Comparison of ENCODE assay signal across 19 mouse cellular contexts in the genomic region with DNA sequence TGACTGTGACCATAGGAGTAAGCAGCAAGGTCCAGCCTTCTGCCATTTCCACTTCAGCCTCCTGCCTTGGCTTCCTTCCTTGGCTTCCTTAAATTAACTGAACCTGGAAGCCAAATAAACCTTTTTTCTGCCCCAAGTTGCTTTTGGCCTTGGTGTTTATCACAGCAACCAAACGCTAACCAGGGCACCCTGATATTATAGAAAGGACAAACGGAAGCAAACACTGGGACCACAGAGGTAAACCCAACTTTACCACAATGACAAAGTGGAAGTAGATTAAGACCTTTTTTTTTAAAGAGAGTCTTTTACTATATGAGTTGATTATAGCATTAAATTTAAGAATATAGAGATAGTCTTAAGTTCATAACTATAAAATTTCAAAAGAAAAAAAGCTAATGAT. TPM values are rescaled to one million over a fixed set of nuclear protein-coding genes. Genes with fewer than 3 reads are reported as not detected.
A peak's percentile ranks its signal among the peaks of the same experiment; 100 is the strongest.
DNase-seq lines count a peak whose midpoint lies in the region; ATAC-seq lines count a peak whose summit lies in the region.
"Had no signal": no experiment of that assay in that cellular context is flagged by ENCODE, and none has a peak within 500 bp of the region (broad histone marks: within the 10 kb centered on the region; RNA-seq: fewer than 3 reads in every experiment).

No protein-coding gene starts in this region.

- DNase-seq in 416B (ENCODE audit: low read depth) (peak; percentile 68), MEL-GATA-1-ER (ENCODE audit: extremely low read depth, low read depth) (peak; percentile 3)
- DNase-seq in spleen, adult 18-20 months = no peak
- no peak for DNase-seq in gastrocnemius, postnatal 4 days (ENCODE audit: low spot score in 2 of 2)
- DNase-seq: adrenal gland, adult 2 months; adrenal gland, postnatal 10 days; adrenal gland, postnatal 25 days; cerebellum, adult 11 months; cerebellum, adult 18-20 months; cerebellum, adult 8-10 months; cerebellum, adult 9-11 months; cerebellum, postnatal 14 days; cerebellum, postnatal 36 days; forebrain, postnatal 0 days had no signal

- ATAC-seq in megakaryocyte progenitor cell, adult 5-6 weeks (replicated peaks; ENCODE audit: poor library complexity) = peak; percentile 66
- ATAC-seq: forebrain, embryonic 13.5 days; forebrain, embryonic 15.5 days; forebrain, postnatal 0 days had no signal

RNA-seq across cellular contexts. Expression of a gene that starts 4.2 kb away (rescaled TPM):
- not detected in 2 replicates for total RNA-seq in megakaryocyte progenitor cell, adult 5-6 weeks (2015)
- not detected in 2 replicates for total RNA-seq in megakaryocyte progenitor cell, adult 5-6 weeks (2017)
- total RNA-seq in gastrocnemius, postnatal 4 days (2021) = not detected
- total RNA-seq: adrenal gland, adult 2 months; adrenal gland, postnatal 10 days; adrenal gland, postnatal 25 days; adrenal gland, postnatal 4 days; ES-E14; forebrain, postnatal 0 days had no signal

RNA-seq across cellular contexts. Expression of a gene that starts 8.4 kb away (rescaled TPM):
- 0.67 and 0.98 TPM in 2 replicates for total RNA-seq in megakaryocyte progenitor cell, adult 5-6 weeks (2015)
- 0.29 and 0.30 TPM in 2 replicates for total RNA-seq in megakaryocyte progenitor cell, adult 5-6 weeks (2017)
- total RNA-seq in gastrocnemius, postnatal 4 days (2021) = 1 to 10 TPM; 2.7 to 3.4 TPM

RNA-seq across cellular contexts. Expression of a gene that starts 11.5 kb away (rescaled TPM):
- not detected in 2 replicates for total RNA-seq in megakaryocyte progenitor cell, adult 5-6 weeks (2015)
- not detected in 2 replicates for total RNA-seq in megakaryocyte progenitor cell, adult 5-6 weeks (2017)
- total RNA-seq in gastrocnemius, postnatal 4 days (2021) = not detected
- total RNA-seq: adrenal gland, adult 2 months; adrenal gland, postnatal 10 days; adrenal gland, postnatal 25 days; adrenal gland, postnatal 4 days; ES-E14; forebrain, postnatal 0 days had no signal

RNA-seq across cellular contexts. Expression of a gene that starts 36.2 kb away (rescaled TPM):
- 0.07 and 0.20 TPM in 2 replicates for total RNA-seq in megakaryocyte progenitor cell, adult 5-6 weeks (2015)
- total RNA-seq in megakaryocyte progenitor cell, adult 5-6 weeks (2017) = not detected in 2 replicates
- total RNA-seq in gastrocnemius, postnatal 4 days (2021) = not detected
- total RNA-seq: adrenal gland, postnatal 10 days; adrenal gland, postnatal 25 days; ES-E14; forebrain, postnatal 0 days had no signal

RNA-seq across cellular contexts. Expression of a gene that starts 41.5 kb away (rescaled TPM):
- total RNA-seq in megakaryocyte progenitor cell, adult 5-6 weeks (2015) = not detected in 2 replicates
- not detected in 2 replicates for total RNA-seq in megakaryocyte progenitor cell, adult 5-6 weeks (2017)
- not detected for total RNA-seq in gastrocnemius, postnatal 4 days (2021)
- total RNA-seq: adrenal gland, adult 2 months; adrenal gland, postnatal 10 days; adrenal gland, postnatal 25 days; adrenal gland, postnatal 4 days; ES-E14 had no signal

Comparison
In these comparisons a context has a peak if more than half of its experiments do, and no peak if none do; other contexts are left out.
1. DNase-seq: peak in 416B (single experiment) and MEL-GATA-1-ER (single experiment); none in spleen, adult 18-20 months (0 of 2) and gastrocnemius, postnatal 4 days (0 of 2).